Mouse (Mus musculus) liver, embryonic 15.5 days (tissue): ENCODE results near the gene Rest. TPM values are rescaled to one million over a fixed set of nuclear protein-coding genes. Genes with fewer than 3 reads are reported as not detected.

Experiments used
- ATAC-seq: fragments of 200-750 bp; cut with Nextera tagmentation; 2 replicates; pipeline ENCODE4 v1.8.0; 2017; ENCODE audit warnings: moderate number of reproducible peaks, mild to moderate bottlenecking, moderate library complexity; ENCODE audit not compliant: insufficient read depth
- H3K27ac ChIP-seq: fragments of 300-500 bp; sonication (generic); replicated peaks from 2 replicates; pipeline ENCODE4 v1.5.1; 2015; ENCODE audit warnings: mild to moderate bottlenecking, inconsistent platforms
- H3K27me3 ChIP-seq: fragments of 300-500 bp; sonication (generic); 2 replicates; pipeline ENCODE4 v1.6.1; 2015; ENCODE audit warnings: mild to moderate bottlenecking, inconsistent platforms
- H3K36me3 ChIP-seq: fragments of 300-500 bp; sonication (generic); replicated peaks from 2 replicates; pipeline ENCODE4 v1.6.1; 2015; ENCODE audit warnings: moderate library complexity, mild to moderate bottlenecking, inconsistent platforms
- H3K4me1 ChIP-seq: fragments of 300-500 bp; sonication (generic); replicated peaks from 2 replicates; pipeline ENCODE4 v1.6.1; 2015; ENCODE audit warnings: inconsistent platforms
- H3K4me2 ChIP-seq: fragments of 300-500 bp; sonication (generic); 2 replicates; pipeline ENCODE4 v1.6.1; 2015; ENCODE audit warnings: moderate library complexity, mild to moderate bottlenecking, inconsistent platforms
- H3K4me3 ChIP-seq: fragments of 300-500 bp; sonication (generic); replicated peaks from 2 replicates; pipeline ENCODE4 v1.5.1; 2015; ENCODE audit warnings: mild to moderate bottlenecking, inconsistent platforms
- H3K9ac ChIP-seq: fragments of 300-500 bp; sonication (generic); 2 replicates; pipeline ENCODE4 v1.6.1; 2015; ENCODE audit warnings: moderate library complexity, mild to moderate bottlenecking, inconsistent platforms
- H3K9me3 ChIP-seq: fragments of 300-500 bp; sonication (generic); replicated peaks from 2 replicates; pipeline ENCODE4 v1.6.1; 2016; ENCODE audit warnings: inconsistent platforms
- WGBS: fragments of 180-500 bp; shearing (Covaris S2); methylation state at CpG from one replicate; pipeline ENCODE4 v1.1.7; 2015; ENCODE audit warnings: mixed read lengths; ENCODE audit not compliant: insufficient replicate concordance; 5-methylcytosine and 5-hydroxymethylcytosine counted together
- polyA plus RNA-seq: library from polyadenylated mRNA; unstranded; fragments of >200 nt; fragmentation: Nextera tagmentation; extraction: Ambion mirVana; gene quantifications from 2 replicates; pipeline ENCODE4 v1.2.1, GENCODE M21; 2015

Gene Rest
- polyA plus RNA-seq, 1 experiment from 2014 or later = 6.4 TPM

DNA sequence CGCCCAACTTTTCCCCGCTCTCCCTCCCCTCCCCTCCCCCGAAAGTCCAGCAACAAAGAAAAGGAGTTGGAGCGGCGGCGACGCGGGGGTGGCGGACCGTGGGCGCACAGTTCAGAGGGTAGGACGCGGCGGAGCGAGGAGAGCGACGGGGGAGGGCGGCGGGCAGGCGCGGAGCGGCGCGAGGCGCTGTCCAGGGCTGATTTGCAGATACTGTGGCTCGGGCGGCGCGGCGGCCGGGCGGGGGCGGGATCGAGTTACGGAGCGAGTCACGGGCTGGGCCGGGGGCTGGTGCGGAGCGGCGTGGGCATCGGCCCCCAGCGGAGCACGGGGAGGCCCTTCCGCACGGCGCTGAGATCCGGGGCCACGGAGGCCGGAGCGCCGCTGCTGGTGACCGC, 377 bp downstream of the Rest start:
- Histone ChIP-seq H3K9ac (peak overlapping the region; percentile 85), H3K4me3 (peak overlapping the region; percentile 92), H3K36me3 (peaks cover 23% of the 10 kb centered on the region), H3K9me3 (no peaks in the 10 kb centered on the region), H3K27ac (peak overlapping the region; percentile 89), H3K4me1 (peaks cover 35% of the 10 kb centered on the region), H3K4me2 (peak overlapping the region; percentile 99), H3K27me3 (no peaks in the 10 kb centered on the region)
- under 1% methylated on average over 33 of the region's 53 CpGs for WGBS
- ATAC-seq = peak; percentile 87

DNA sequence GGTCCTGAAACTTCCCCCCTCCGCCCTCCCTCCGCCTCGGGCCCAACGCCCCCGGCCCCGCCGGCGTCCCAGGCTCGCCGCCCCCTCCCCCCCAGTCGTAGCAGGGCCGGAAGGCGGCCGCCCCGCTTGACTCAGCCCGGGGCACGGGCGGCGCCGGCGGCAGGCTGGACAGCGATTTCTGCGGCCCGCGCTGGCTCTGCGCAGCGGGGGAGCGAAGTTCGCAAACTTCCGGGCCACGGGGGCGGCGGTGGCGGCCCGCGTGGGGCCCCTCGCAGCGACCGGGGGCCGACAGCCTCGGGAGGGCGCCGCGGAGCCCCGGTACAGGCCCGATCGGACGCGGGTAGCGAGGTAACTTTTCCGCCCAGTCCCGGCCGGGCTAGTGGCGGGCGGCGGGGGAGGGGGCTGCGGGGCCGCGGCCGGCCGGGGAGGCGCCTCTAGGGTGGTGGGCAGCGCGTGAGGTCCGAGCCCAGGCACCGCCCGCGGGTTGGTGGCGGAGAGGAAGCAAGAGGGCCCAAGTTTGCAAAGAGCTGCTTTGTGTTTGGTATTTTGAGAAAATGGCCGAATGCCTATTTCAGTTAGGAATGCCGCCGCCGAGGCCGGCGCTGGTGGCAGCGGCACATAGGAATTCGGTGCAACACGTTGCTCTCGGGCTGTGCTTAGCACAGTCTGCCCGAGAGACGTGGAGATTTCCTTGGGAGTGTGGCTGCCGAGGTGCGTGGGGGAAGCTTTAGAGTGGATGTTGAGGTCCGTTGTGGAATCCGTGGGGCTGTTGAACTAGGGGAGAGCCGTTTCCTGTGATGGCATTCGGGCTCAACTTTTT, 985 bp downstream of the Rest start:
- WGBS = under 1% methylated on average over 74 of the region's 87 CpGs
- no peaks in the 10 kb centered on the region for H3K27me3 ChIP-seq
- peak overlapping the region; percentile 85 for H3K9ac ChIP-seq
- peaks cover 27% of the 10 kb centered on the region for H3K36me3 ChIP-seq
- peak; percentile 58 for ATAC-seq
- peak overlapping the region; percentile 99 for H3K4me2 ChIP-seq
- H3K9me3 ChIP-seq = no peaks in the 10 kb centered on the region
- H3K4me3 ChIP-seq = peak overlapping the region; percentile 92
- peaks cover 35% of the 10 kb centered on the region for H3K4me1 ChIP-seq
- H3K27ac ChIP-seq = peak overlapping the region; percentile 89

DNA sequence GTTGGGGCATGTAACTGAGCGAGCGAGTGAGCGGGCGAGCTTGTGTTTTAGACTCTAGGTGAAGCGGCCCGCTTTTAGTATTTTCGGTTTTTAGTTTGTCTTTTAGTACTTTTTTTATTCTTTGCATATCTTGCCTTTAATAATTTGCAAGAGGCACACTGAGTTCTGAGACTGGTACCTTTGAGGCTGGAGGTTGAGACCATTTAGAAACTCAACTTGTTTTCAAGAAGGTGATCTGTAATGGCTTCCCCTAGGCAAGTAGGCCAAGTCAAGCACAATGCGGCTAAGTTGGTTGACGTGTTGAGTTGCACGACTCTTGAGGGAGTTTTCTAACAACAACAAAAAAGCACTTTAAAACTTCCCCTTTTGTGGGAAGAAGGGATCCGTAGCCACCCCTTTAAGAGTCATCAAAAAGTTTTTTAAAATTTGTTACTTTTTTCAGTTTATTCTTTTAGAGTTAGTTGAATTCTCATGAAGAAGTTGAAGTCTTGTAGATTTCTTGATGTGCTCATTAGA, 1.7 kb downstream of the Rest start:
- Histone ChIP-seq H3K27me3 (no peaks in the 10 kb centered on the region), H3K9me3 (no peaks in the 10 kb centered on the region), H3K4me3 (peak overlapping the region; percentile 92), H3K4me2 (peak overlapping the region; percentile 99), H3K36me3 (peaks cover 30% of the 10 kb centered on the region), H3K4me1 (peaks cover 37% of the 10 kb centered on the region), H3K9ac (peak overlapping the region; percentile 85), H3K27ac (peak overlapping the region; percentile 89)
- no peak for ATAC-seq
- under 1% methylated on average over 11 of the region's 11 CpGs for WGBS

DNA sequence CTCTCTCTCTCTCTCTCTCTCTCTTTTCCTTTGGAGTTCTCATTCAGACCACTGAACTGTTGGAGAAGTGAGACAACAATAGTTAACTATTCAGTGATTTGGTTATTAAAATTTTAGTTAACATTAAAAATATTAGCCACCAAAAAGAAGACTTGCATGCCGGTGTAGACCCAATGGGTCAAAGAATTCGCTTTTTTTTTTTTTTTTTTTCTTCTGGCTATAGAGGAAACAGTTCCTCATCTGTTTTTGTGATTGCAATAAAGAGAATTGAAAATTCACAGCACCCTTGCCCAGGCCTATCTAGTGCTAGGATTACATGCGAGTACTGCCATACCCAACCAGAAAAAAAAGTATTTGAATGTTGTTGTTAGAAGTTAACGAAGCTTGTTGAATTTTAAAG, 2.1 kb downstream of the Rest start:
- H3K27me3 ChIP-seq = no peaks in the 10 kb centered on the region
- peak overlapping the region; percentile 99 for H3K4me2 ChIP-seq
- peaks cover 34% of the 10 kb centered on the region for H3K36me3 ChIP-seq
- WGBS = 66% methylated on average over 4 of the region's 4 CpGs
- peak overlapping the region; percentile 92 for H3K4me3 ChIP-seq
- H3K4me1 ChIP-seq = peaks cover 37% of the 10 kb centered on the region
- ATAC-seq = no peak
- H3K9me3 ChIP-seq = no peaks in the 10 kb centered on the region
- no peak overlapping the region for H3K9ac ChIP-seq
- H3K27ac ChIP-seq = no peak overlapping the region

DNA sequence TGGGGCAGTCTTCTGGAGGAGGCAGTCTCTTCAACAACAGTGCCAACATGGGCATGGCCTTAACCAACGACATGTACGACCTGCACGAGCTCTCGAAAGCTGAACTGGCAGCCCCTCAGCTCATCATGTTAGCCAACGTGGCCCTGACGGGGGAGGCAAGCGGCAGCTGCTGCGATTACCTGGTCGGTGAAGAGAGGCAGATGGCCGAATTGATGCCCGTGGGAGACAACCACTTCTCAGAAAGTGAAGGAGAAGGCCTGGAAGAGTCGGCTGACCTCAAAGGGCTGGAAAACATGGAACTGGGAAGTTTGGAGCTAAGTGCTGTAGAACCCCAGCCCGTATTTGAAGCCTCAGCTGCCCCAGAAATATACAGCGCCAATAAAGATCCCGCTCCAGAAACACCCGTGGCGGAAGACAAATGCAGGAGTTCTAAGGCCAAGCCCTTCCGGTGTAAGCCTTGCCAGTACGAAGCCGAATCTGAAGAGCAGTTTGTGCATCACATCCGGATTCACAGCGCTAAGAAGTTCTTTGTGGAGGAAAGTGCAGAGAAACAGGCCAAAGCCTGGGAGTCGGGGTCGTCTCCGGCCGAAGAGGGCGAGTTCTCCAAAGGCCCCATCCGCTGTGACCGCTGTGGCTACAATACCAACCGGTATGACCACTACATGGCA, 2.8 kb downstream of the Rest start:
- Histone ChIP-seq H3K4me3 (no peak overlapping the region), H3K4me2 (no peak overlapping the region), H3K27me3 (no peaks in the 10 kb centered on the region), H3K9ac (no peak overlapping the region), H3K36me3 (peaks cover 39% of the 10 kb centered on the region), H3K27ac (no peak overlapping the region), H3K4me1 (peaks cover 40% of the 10 kb centered on the region), H3K9me3 (no peaks in the 10 kb centered on the region)
- ATAC-seq = no peak
- 92% methylated on average over 30 of the region's 30 CpGs for WGBS

DNA sequence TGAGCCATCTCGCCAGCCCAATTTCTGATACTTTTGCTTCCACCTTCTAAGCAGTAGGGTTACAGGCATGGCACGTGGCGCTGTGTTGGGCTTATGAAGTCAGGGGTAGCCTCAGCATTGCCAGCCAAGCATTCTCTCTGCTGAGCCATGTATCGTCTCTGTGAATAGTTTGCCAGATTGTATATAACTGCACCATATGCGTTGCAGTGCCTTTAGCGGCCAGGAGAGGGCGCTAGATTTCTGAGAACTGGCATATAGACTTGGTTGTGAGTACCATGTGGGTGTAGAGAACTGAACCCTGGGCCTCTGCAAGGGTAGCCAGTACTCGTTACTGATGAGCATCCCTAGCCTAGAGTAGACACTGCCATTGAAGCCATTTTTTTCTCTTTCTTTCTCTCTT, 4.1 kb downstream of the Rest start:
- Histone ChIP-seq H3K4me2 (no peak overlapping the region), H3K27me3 (no peaks in the 10 kb centered on the region), H3K4me3 (no peak overlapping the region), H3K9ac (no peak overlapping the region), H3K4me1 (peaks cover 50% of the 10 kb centered on the region), H3K9me3 (no peaks in the 10 kb centered on the region), H3K27ac (no peak overlapping the region), H3K36me3 (peaks cover 49% of the 10 kb centered on the region)
- ATAC-seq = no peak
- 71% methylated on average over 8 of the region's 8 CpGs for WGBS

DNA sequence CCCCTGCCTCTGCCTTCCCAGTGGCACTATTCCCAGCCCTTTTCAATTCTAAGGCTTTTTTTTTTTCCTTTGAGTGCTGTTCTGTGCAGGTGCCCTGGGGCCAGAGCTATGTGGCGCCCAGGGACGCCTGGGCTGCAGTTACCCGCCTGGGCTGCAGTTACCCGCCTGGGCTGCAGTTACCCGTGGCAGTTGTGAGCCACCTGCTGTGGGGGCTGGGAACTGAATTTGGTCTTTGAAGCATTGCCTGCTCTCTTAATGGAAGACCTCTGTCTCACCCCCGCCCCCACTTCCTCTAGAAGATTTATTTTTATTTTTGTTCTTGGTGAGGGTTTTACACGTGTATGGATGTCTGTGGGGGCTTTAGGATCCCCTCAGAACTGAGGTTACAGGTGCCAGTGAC, 7.9 kb downstream of the Rest start:
- H3K27me3 ChIP-seq = no peaks in the 10 kb centered on the region
- no peak overlapping the region for H3K9ac ChIP-seq
- H3K36me3 ChIP-seq = peaks cover 80% of the 10 kb centered on the region
- H3K4me2 ChIP-seq = no peak overlapping the region
- ATAC-seq = no peak
- peaks cover 30% of the 10 kb centered on the region for H3K4me1 ChIP-seq
- no peak overlapping the region for H3K27ac ChIP-seq
- WGBS = 48% methylated on average over 7 of the region's 7 CpGs
- no peak overlapping the region for H3K4me3 ChIP-seq
- no peaks in the 10 kb centered on the region for H3K9me3 ChIP-seq

DNA sequence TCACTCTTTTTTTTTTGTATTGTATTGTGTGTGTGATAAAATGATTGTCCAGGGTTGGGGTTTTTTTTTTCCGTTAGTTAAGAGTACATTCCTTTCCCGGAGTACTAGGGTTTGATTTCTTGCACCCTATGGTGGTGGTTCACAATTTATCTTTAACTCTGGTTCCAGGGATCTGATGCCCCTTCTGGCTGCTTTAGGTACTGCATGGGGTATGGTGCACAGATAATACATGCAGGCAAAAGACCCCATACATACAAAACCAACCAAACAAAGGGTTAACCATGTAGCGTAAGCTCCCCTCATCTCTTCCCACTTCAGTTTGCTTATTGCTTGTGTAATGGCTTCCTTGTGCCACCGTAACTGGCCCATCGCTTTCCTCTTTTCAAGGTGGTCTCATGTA, 10.7 kb downstream of the Rest start:
- no peak overlapping the region for H3K9ac ChIP-seq
- no peak for ATAC-seq
- no peak overlapping the region for H3K27ac ChIP-seq
- H3K4me2 ChIP-seq = no peak overlapping the region
- H3K4me1 ChIP-seq = peaks cover 22% of the 10 kb centered on the region
- H3K27me3 ChIP-seq = no peaks in the 10 kb centered on the region
- WGBS = 71% methylated on average over 5 of the region's 5 CpGs
- no peak overlapping the region for H3K4me3 ChIP-seq
- H3K9me3 ChIP-seq = no peaks in the 10 kb centered on the region
- peaks cover 84% of the 10 kb centered on the region for H3K36me3 ChIP-seq

DNA sequence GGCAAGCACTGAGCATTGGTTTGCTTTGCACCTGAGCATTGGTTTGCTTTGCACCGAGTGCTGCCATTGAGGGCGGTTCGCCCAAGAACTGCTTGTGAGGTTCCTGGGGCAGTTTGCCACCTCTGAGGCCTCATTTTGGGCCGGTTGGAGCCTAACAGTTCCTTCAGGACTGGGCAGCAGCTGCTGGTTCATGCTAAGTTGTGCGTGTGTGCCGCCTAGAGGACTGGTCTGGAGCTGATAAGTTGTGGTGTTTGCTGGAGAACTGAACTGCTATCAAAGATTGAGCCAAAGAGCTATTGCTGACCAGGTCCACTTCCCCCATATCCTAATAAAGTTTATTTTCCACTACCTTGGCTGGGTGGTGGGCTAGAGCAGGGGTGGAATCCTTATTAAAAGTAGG, 11.9 kb downstream of the Rest start:
- 68% methylated on average over 6 of the region's 6 CpGs for WGBS
- peaks cover 88% of the 10 kb centered on the region for H3K36me3 ChIP-seq

DNA sequence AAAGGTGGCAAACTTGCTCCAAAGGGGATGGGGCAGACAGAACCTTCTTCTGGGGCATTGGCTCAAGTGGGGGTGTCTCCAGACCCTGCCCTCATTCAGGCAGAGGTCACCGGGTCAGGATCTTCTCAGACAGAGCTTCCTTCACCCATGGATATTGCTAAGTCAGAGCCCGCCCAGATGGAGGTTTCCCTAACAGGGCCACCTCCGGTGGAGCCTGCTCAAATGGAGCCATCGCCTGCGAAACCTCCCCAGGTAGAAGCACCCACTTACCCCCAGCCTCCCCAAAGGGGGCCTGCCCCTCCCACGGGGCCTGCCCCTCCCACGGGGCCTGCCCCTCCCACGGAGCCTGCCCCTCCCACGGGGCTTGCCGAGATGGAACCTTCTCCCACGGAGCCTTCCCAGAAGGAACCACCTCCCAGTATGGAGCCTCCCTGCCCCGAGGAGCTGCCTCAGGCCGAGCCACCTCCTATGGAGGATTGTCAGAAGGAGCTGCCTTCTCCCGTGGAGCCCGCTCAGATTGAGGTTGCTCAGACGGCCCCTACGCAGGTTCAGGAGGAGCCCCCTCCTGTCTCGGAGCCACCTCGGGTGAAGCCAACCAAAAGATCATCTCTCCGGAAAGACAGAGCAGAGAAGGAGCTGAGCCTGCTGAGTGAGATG, 16.4 kb downstream of the Rest start:
- H3K4me2 ChIP-seq = no peak overlapping the region
- H3K27ac ChIP-seq = no peak overlapping the region
- peaks cover 81% of the 10 kb centered on the region for H3K36me3 ChIP-seq
- ATAC-seq = no peak
- no peak overlapping the region for H3K4me3 ChIP-seq
- WGBS = 79% methylated on average over 20 of the region's 20 CpGs
- no peak overlapping the region for H3K9ac ChIP-seq
- no peaks in the 10 kb centered on the region for H3K9me3 ChIP-seq
- no peaks in the 10 kb centered on the region for H3K27me3 ChIP-seq
- H3K4me1 ChIP-seq = peaks cover 5% of the 10 kb centered on the region; the same call in 1 of the 2 replicates

More for the DNA sequence above, 11.9 kb downstream of the Rest start:
- no peak overlapping the region for H3K4me2 ChIP-seq
- ATAC-seq = no peak
- no peaks in the 10 kb centered on the region for H3K9me3 ChIP-seq
- H3K9ac ChIP-seq = no peak overlapping the region
- no peak overlapping the region for H3K4me3 ChIP-seq
- H3K27ac ChIP-seq = no peak overlapping the region
- peaks cover 19% of the 10 kb centered on the region for H3K4me1 ChIP-seq
- no peaks in the 10 kb centered on the region for H3K27me3 ChIP-seq

DNA sequence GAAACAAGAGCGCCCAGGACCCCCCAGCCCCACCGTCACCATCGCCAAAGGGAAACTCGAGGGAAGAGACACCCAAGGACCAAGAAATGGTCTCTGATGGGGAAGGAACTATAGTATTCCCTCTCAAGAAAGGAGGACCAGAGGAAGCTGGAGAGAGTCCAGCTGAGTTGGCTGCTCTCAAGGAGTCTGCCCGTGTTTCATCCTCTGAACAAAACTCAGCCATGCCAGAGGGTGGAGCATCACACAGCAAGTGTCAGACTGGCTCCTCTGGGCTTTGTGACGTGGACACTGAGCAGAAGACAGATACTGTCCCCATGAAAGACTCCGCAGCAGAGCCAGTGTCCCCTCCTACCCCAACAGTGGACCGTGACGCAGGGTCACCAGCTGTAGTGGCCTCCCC, 17.0 kb downstream of the Rest start:
- Histone ChIP-seq H3K9ac (no peak overlapping the region), H3K27ac (no peak overlapping the region), H3K4me1 (0 out of 2 replicates have a peak, but pooled peaks cover under 1% of the 10 kb centered on the region), H3K9me3 (no peaks in the 10 kb centered on the region), H3K4me2 (no peak overlapping the region), H3K4me3 (no peak overlapping the region), H3K36me3 (peaks cover 77% of the 10 kb centered on the region), H3K27me3 (no peaks in the 10 kb centered on the region)
- WGBS = 84% methylated on average over 9 of the region's 9 CpGs
- no peak for ATAC-seq
